Mouse (Mus musculus) CD8-positive naive resting alpha-beta T cell, adult 57 days (primary cell): ENCODE results near the gene Tusc1. TPM values are rescaled to one million over a fixed set of nuclear protein-coding genes. Genes with fewer than 3 reads are reported as not detected.

ENCODE experiments used
- total RNA-seq: library from RNA; stranded (reverse); gene quantifications from one replicate; pipeline ENCODE4 v1.2.4, GENCODE M21; 2023

Gene Tusc1
- 3.5 TPM for total RNA-seq

GRCm38 (mm10) chr4:93335118-93336003, at the start of gene Tusc1:
Gene Tusc1, minus strand, starts transcription at chr4:93335511.

